Mouse (Mus musculus) heart, embryonic 14.5 days (tissue): ENCODE measurements around the gene Lingo3. TPM values are rescaled to one million over a fixed set of nuclear protein-coding genes. Genes with fewer than 3 reads are reported as not detected.
A peak's percentile ranks its signal among the peaks of the same experiment; 100 is the strongest.
"Not testable (repeated sequence)": the region's sequence is repeated elsewhere in the genome, so short reads cannot be mapped to it uniquely, and the experiment has no call there.

Experiments
- ATAC-seq: fragments of 200-750 bp; cut with Nextera tagmentation; 2 replicates; pipeline ENCODE4 v1.8.0; 2017; ENCODE audit warnings: low read depth, moderate TSS enrichment; ENCODE audit not compliant: insufficient number of reproducible peaks, insufficient read depth, low FRiP score
- H3K27ac ChIP-seq, 2 experiments: fragments of 200-500 bp in 1 of 2; fragments of 300-500 bp in 1 of 2; sonication (generic) in 1 of 2; replicated peaks in 1 of 2; 2 replicates each; pipeline ENCODE4 v1.5.1; 2012 to 2014; ENCODE audit warnings: low read depth in 2 of 2, low read length in 2 of 2, control low read depth in 1 of 2, mild to moderate bottlenecking in 1 of 2, mixed read lengths in 1 of 2; ENCODE audit not compliant: control insufficient read depth in 1 of 2, insufficient read depth in 1 of 2
- H3K27me3 ChIP-seq: fragments of 300-500 bp; sonication (generic); 2 replicates; pipeline ENCODE4 v1.6.1; 2014; ENCODE audit warnings: mild to moderate bottlenecking, low read length, control low read depth; ENCODE audit not compliant: control insufficient read depth, insufficient read depth
- H3K36me3 ChIP-seq: fragments of 300-500 bp; sonication (generic); 2 replicates; pipeline ENCODE4 v1.6.1; 2014; ENCODE audit warnings: mild to moderate bottlenecking, control low read depth, low read length, mixed read lengths; ENCODE audit not compliant: control insufficient read depth, insufficient read depth
- H3K4me1 ChIP-seq, 2 experiments: fragments of 200-500 bp in 1 of 2; fragments of 300-500 bp in 1 of 2; sonication (generic) in 1 of 2; 2 replicates each; pipeline ENCODE4 v1.6.1; 2012 to 2014; ENCODE audit warnings: low read length in 2 of 2, control low read depth in 1 of 2, mixed read lengths in 1 of 2; ENCODE audit not compliant: control insufficient read depth in 2 of 2, insufficient read depth in 2 of 2
- H3K4me2 ChIP-seq: fragments of 300-500 bp; sonication (generic); 2 replicates; pipeline ENCODE4 v1.6.1; 2014; ENCODE audit warnings: mild to moderate bottlenecking, low read length
- H3K4me3 ChIP-seq, 2 experiments: fragments of 200-500 bp in 1 of 2; fragments of 300-500 bp in 1 of 2; sonication (generic) in 1 of 2; 2 replicates each; pipeline ENCODE4 v1.5.1; 2012 to 2014; ENCODE audit warnings: low read length in 2 of 2, mild to moderate bottlenecking in 2 of 2, control low read depth in 1 of 2, low read depth in 1 of 2, moderate library complexity in 1 of 2; ENCODE audit not compliant: control insufficient read depth in 1 of 2, insufficient read depth in 1 of 2
- H3K9ac ChIP-seq: fragments of 300-500 bp; sonication (generic); 2 replicates; pipeline ENCODE4 v1.6.1; 2014; ENCODE audit warnings: mild to moderate bottlenecking, low read length
- H3K9me3 ChIP-seq: fragments of 300-500 bp; sonication (generic); 2 replicates; pipeline ENCODE4 v1.6.1; 2016; ENCODE audit warnings: low read length, control low read depth; ENCODE audit not compliant: control insufficient read depth
- WGBS: fragments of 180-500 bp; shearing (Covaris S2); extraction: QIAGEN DNeasy Blood & Tissue Kit; methylation state at CpG from one replicate; pipeline ENCODE4 v1.1.7; 2014; 5-methylcytosine and 5-hydroxymethylcytosine counted together
- polyA plus RNA-seq: library from polyadenylated mRNA; unstranded; fragments of >200 nt; fragmentation: Nextera tagmentation; extraction: Ambion mirVana; gene quantifications from 2 replicates; pipeline ENCODE4 v1.2.1, GENCODE M21; 2014

Lingo3 gene
- polyA plus RNA-seq, 1 experiment from 2014 or later = 0.46 TPM

DNA sequence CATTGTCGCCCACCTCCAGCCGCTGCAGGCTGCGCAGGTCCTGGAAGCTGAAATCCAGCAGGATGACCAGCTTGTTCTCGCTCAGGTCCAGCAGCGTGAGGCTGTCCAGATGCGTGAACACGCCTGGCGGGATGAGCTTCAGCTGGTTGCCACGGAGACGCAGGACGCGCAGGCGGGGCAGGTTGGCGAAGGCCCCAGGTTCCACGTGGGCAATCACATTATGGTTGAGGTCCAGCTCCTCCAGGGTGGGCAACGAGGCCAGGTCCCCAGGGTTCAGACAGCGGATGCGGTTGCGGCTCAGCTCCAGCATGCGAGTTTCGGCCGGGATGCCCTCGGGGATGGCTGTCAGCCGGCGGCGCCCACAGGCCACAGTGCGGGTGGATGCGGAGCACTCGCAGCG, 8.2 kb downstream of the Lingo3 start:
- 61% methylated on average over 30 of the region's 30 CpGs for WGBS
- Histone ChIP-seq H3K4me2 (no peak overlapping the region), H3K4me1 (peaks cover 23 to 33% of the 10 kb centered on the region in 2 experiments)

DNA sequence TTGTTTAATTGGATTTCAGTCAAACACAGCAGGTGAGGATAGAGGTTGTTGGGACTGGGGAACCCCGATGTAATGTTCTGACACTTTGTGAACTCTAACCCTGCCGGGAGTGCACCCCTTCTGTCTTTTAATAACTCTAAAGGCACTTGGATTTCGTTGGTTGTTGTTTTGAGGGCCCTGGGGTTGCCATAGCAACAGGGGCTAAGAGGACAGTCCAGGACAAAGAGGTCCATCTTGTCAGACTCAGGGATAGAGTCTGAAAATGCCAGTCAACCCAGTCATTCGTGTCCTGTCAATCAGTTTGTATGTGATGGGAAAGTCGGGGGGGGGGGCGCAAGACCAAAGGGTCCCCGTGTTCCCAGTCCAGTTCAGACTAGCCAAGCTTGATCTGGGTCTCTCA, 11.0 kb downstream of the Lingo3 start:
- Histone ChIP-seq H3K4me3 (no peak overlapping the region), H3K27ac (no peak overlapping the region), H3K9ac (no peak overlapping the region), H3K4me1 (peaks cover 20 to 41% of the 10 kb centered on the region in 2 experiments), H3K27me3 (peaks cover 41% of the 10 kb centered on the region), H3K36me3 (peaks cover 26% of the 10 kb centered on the region), H3K9me3 (0 out of 2 replicates have a peak, but pooled peaks cover 6% of the 10 kb centered on the region), H3K4me2 (no peak overlapping the region)
- WGBS = 62% methylated on average over 7 of the region's 7 CpGs
- no peak for ATAC-seq

More for the DNA sequence above, 8.2 kb downstream of the Lingo3 start:
- ATAC-seq = no peak
- Histone ChIP-seq H3K9ac (peak overlapping the region; percentile 17; the same call in 1 of the 2 replicates), H3K4me3 (no peak overlapping the region), H3K27ac (no peak overlapping the region), H3K36me3 (peaks cover 2% of the 10 kb centered on the region), H3K27me3 (peaks cover 41% of the 10 kb centered on the region), H3K9me3 (0 out of 2 replicates have a peak, but pooled peaks cover 6% of the 10 kb centered on the region)

DNA sequence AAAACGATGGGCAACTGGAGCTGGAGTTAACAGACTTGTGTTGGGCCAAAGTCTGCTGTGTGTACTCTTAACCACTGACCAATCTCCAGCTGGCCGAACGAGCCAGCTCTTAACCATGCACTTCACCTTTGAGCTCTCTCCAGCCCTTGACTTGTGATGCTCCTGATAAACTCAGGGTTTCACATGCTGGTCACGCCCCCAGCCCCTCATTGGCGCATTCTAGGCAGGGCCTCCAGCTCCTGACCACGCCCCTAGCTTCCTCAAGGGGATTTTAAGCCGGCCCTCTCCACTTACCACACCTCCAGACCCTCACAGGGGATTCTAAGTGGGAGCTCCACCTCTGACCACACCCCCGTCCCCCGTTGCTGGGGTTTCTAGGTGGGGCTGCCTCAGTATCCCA, 12.7 kb downstream of the Lingo3 start:
- H3K36me3 ChIP-seq = peaks cover 30% of the 10 kb centered on the region
- no peak for ATAC-seq
- H3K4me3 ChIP-seq = no peak overlapping the region
- H3K9me3 ChIP-seq = 0 out of 2 replicates have a peak, but pooled peaks cover 6% of the 10 kb centered on the region
- H3K27ac ChIP-seq = no peak overlapping the region
- 9% methylated on average over 9 of the region's 9 CpGs for WGBS
- peaks cover 7 to 29% of the 10 kb centered on the region in 2 experiments; a peak in 3 of 4 replicates for H3K4me1 ChIP-seq
- H3K9ac ChIP-seq = no peak overlapping the region
- peaks cover 30% of the 10 kb centered on the region for H3K27me3 ChIP-seq
- no peak overlapping the region for H3K4me2 ChIP-seq

DNA sequence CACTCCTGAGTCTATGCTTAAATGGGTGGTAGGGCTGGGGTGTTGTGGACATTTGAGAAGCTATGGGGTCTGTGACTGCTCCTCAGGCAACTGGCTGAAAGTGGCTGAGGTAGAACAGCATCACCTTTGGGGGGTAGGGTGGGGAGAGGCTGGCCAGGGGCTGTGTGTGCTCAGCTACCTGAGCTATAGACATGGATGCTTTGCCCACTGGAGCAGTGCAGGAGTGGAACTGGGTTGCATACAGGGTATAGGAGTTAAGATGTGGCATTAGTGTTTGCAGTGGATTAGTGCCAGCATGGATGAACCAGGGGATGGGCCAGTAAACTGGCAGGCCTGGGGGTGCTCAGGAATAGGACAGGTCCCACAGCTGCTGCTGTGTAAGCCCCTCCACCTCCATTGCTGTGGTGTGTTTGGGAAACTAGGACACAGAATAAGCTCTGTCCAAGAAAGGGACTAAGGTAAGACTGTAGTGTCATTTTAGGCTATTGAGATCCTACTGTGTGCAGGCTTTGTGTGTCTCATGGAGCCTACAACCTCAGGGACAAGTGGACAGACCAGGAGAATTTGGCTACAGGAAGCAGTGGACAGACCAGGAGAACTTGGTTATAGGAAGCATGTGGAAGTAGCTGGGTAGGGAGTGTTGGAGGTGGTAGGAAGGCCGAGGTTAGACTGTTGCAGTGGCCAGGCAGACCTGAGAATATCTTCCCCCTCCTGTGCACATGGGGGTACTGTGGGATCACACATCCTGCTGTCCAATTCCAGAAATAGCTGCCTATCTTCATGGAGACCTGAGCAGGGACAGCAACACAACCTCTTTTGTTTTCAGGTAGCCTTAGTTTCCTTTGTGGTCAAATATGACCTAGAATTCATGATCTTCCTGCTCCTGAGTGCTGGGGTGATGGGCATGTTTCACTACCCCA, 14.2 kb downstream of the Lingo3 start:
- no peak overlapping the region for H3K4me3 ChIP-seq

DNA sequence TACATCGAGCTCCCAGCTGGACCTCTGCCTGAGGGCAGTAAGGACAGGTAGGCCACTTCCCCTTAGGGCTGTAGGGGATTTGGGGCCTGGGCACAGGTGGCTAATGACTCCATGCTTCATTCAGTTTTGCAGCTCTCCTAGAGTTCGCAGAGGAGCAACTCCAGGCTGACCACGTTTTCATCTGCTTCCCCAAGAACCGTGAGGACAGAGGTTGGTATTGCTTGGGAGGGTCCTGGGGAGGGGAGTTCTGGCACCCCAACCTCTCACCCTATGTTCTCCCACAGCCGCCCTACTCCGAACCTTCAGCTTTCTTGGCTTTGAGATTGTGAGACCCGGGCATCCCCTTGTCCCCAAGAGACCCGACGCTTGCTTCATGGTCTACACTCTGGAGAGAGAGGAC, 15.3 kb downstream of the Lingo3 start:
- H3K9ac ChIP-seq, H3K4me3 ChIP-seq: not testable (repeated sequence)

More for the DNA sequence above, 14.2 kb downstream of the Lingo3 start:
- peaks cover 30% of the 10 kb centered on the region for H3K36me3 ChIP-seq
- H3K9ac ChIP-seq = no peak overlapping the region
- ATAC-seq = no peak
- WGBS = 35% methylated on average over 1 of the region's 1 CpGs
- H3K27me3 ChIP-seq = peaks cover 15% of the 10 kb centered on the region
- H3K4me2 ChIP-seq = no peak overlapping the region
- H3K9me3 ChIP-seq = 0 out of 2 replicates have a peak, but pooled peaks cover 3% of the 10 kb centered on the region
- H3K4me1 ChIP-seq = peaks cover 4 to 26% of the 10 kb centered on the region in 2 experiments; a peak in 3 of 4 replicates
- no peak overlapping the region for H3K27ac ChIP-seq

DNA sequence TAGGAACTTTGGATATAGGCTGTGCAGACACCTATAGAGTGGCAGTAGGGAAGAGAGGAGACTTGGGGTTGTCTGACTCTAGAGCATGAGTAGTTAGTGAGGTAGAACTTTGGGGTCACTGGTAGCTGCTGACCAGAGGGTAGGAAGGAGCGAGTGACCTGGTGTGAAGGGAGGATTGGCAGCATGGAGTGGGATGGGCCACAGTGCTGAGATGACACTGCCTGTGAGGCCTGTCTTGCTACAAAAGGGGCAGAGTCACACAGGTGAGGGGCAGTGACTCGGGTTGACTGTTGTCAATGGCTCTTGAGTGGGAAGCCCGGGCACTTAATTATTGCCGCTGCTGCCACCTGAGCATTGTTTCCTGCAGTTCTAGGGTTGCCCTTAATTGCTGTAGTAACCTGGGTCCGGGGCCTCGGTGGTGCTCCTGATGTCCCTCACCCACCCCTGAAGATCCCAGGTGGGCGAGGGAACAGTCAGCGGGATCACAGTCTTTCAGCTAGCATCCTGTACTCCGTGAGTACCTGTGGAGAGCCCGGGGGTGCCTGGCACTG, 15.9 kb downstream of the Lingo3 start:
- no peaks in the 10 kb centered on the region for H3K9me3 ChIP-seq
- H3K27me3 ChIP-seq = no peaks in the 10 kb centered on the region
- H3K4me1 ChIP-seq = peaks cover 4 to 26% of the 10 kb centered on the region in 2 experiments; a peak in 3 of 4 replicates
- H3K27ac ChIP-seq = no peak overlapping the region
- 70% methylated on average over 10 of the region's 10 CpGs for WGBS
- peak overlapping the region; percentile 99 for H3K4me2 ChIP-seq
- peak overlapping the region; percentile 89 for H3K9ac ChIP-seq
- peaks cover 30% of the 10 kb centered on the region for H3K36me3 ChIP-seq
- ATAC-seq = no peak
- peak overlapping the region; percentile 65 to 92 for H3K4me3 ChIP-seq

More for the DNA sequence above, 15.3 kb downstream of the Lingo3 start:
- not testable (repeated sequence) for H3K9me3 ChIP-seq, ATAC-seq, H3K27ac ChIP-seq, H3K27me3 ChIP-seq
- 83% methylated on average over 7 of the region's 9 CpGs for WGBS
- peak overlapping the region; percentile 99 for H3K4me2 ChIP-seq
- peaks cover 30% of the 10 kb centered on the region for H3K36me3 ChIP-seq
- peaks cover 4 to 26% of the 10 kb centered on the region in 2 experiments; a peak in 3 of 4 replicates for H3K4me1 ChIP-seq

DNA sequence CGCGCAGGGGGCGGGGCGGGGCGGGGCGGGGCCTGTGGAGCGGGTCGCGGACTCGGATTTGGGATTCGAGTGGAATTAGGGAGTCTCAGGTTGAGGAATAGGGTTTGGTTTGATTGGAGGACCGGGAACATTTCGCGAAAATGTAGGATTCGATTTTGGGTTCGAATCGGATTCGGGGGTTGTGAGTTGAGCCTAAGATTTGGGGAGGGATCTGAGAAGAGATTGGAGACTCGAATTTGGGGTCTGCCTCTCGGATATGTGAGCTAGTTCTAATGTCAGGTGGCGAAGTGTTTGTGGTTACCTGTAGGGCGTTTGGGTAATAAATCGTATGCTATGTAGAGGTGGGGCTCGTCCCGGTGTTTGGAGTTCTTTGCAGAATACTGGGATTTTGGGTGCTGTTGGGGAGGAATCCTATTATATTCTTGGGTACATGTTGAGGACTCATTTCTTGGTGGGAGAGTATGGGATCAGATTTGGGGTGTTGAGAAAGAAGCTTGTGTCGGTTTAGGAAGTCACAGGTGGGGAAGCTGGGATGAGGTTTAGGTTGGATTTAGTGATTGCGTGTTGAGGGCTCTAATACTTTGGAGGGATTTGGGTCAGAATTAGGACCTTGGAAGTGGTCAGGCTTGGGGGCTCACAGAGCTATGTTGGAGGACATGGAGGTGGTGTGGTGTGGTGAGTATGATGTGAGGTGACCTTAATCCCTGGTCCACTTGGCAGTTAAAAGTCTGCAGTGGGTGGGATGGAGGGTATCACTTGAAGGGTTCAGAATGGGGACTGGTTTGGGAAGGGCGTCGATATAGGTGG, 16.6 kb downstream of the Lingo3 start:
- Histone ChIP-seq H3K9me3 (no peaks in the 10 kb centered on the region), H3K27me3 (no peaks in the 10 kb centered on the region), H3K27ac (peak overlapping the region; percentile 24 to 89; a peak in 2 of 4 replicates), H3K4me3 (peak overlapping the region; percentile 65 to 92), H3K4me1 (peaks cover 4 to 26% of the 10 kb centered on the region in 2 experiments; a peak in 3 of 4 replicates), H3K9ac (peak overlapping the region; percentile 89), H3K36me3 (peaks cover 30% of the 10 kb centered on the region), H3K4me2 (peak overlapping the region; percentile 99)
- no peak for ATAC-seq
- WGBS = 6% methylated on average over 29 of the region's 29 CpGs
